21 mouse cellular contexts compared by ENCODE assay signal in the genomic region with DNA sequence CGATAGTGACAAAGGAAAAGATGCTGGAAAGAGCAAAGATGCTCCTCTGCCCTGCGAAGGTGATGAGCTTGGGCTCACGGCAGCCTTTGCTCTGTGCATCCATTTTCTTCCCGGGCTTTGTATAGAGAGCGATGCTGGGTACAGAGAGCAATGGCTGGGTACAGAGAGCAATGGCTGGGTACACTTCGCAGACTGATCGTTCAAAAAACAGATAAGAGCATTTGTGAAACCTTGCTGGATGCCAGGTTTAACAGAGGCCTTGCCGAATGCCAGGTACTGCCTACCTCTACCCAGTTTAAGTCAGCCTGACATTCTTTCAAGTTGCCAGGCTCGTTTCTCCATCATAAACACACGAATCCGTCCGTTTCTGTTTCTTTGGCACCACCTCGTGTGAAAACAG. TPM values are rescaled to one million over a fixed set of nuclear protein-coding genes. Genes with fewer than 3 reads are reported as not detected.
"Had no signal": no experiment of that assay in that cellular context is flagged by ENCODE, and none has a peak within 500 bp of the region (broad histone marks: within the 10 kb centered on the region; RNA-seq: fewer than 3 reads in every experiment).

No protein-coding gene starts in this region.

- H3K4me2 ChIP-seq: kidney, embryonic 15.5 days; liver, embryonic 13.5 days; lung, embryonic 14.5 days; midbrain, embryonic 12.5 days; midbrain, embryonic 15.5 days; neural tube, embryonic 12.5 days; neural tube, embryonic 15.5 days had no signal

- H3K36me3 ChIP-seq: kidney, embryonic 15.5 days; liver, embryonic 13.5 days; midbrain, embryonic 12.5 days; midbrain, embryonic 15.5 days; neural tube, embryonic 12.5 days; neural tube, embryonic 15.5 days had no signal

- H3K27ac ChIP-seq: kidney, embryonic 15.5 days; liver, embryonic 13.5 days; macrophage; midbrain, embryonic 12.5 days; midbrain, embryonic 15.5 days; neural tube, embryonic 12.5 days; neural tube, embryonic 15.5 days; stomach, postnatal 0 days had no signal

- ATAC-seq: lung, postnatal 0 days; midbrain, embryonic 15.5 days had no signal

- DNase-seq: kidney, adult 8-10 months; kidney, postnatal 10 days; kidney, postnatal 36 days; layer of hippocampus, postnatal 36 days; left cerebral cortex, postnatal 4 days; liver, embryonic 13.5 days; lung, embryonic 14.5 days; right cerebral cortex, adult 18-20 months; right cerebral cortex, postnatal 14 days; right cerebral cortex, postnatal 4 days; thymus, adult 2 months; thymus, postnatal 14 days; thymus, postnatal 4 days had no signal

- H3K4me3 ChIP-seq: kidney, embryonic 15.5 days; liver, embryonic 13.5 days; midbrain, embryonic 12.5 days; midbrain, embryonic 15.5 days; neural tube, embryonic 12.5 days; neural tube, embryonic 15.5 days had no signal

- H3K9me3 ChIP-seq: kidney, embryonic 15.5 days; liver, embryonic 13.5 days; midbrain, embryonic 12.5 days; midbrain, embryonic 15.5 days; neural tube, embryonic 12.5 days; neural tube, embryonic 15.5 days had no signal

- H3K27me3 ChIP-seq: kidney, embryonic 15.5 days; liver, embryonic 13.5 days; midbrain, embryonic 15.5 days; neural tube, embryonic 12.5 days; neural tube, embryonic 15.5 days had no signal

- H3K9ac ChIP-seq: kidney, embryonic 15.5 days; liver, embryonic 13.5 days; lung, embryonic 14.5 days; midbrain, embryonic 12.5 days; midbrain, embryonic 15.5 days; neural tube, embryonic 12.5 days; neural tube, embryonic 15.5 days had no signal

- H3K4me1 ChIP-seq: liver, embryonic 13.5 days; neural tube, embryonic 12.5 days; neural tube, embryonic 15.5 days had no signal

RNA-seq across cellular contexts. Expression of a gene that starts 38.2 kb away (rescaled TPM):
- polyA plus RNA-seq: macrophage had no signal
